Mouse (Mus musculus): ENCODE results near the gene Traf3ip2.

The Traf3ip2 gene

GRCm38 (mm10) chr10:39612633-39612988, at the start of gene Traf3ip2:
Traf3ip2 (plus strand) TSS chr10:39612934.
- no peak for DNase-seq

- no peak for DNase-seq
These were observed 49.0 kb upstream of the Traf3ip2 start for GRCm38 (mm10) chr10:39563552-39564223.

GRCm38 (mm10) chr10:39566901-39567300, 45.8 kb upstream of the Traf3ip2 start:
- DNase-seq: no peak

GRCm38 (mm10) chr10:39568991-39569390, 43.7 kb upstream of the Traf3ip2 start:
- DNase-seq: no peak

DNA sequence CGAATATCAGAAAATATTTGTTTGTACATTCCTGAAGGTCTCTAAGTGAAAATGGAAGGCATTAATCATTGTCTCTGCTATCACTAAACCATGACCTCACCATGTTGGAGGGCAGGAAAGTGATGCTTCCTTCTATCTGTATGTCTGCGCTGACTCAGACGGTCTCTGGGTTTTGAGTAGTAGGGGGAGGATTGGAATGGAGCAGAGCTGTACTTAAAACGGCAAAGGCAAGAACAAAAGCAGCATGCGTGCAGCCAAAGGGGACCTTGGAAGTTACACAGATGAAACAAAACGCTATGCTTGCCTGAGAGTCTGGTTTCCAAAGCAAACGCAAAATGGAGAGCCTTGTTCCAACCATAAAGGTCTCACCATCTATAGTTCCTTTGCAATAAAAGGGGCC, 41.7 kb upstream of the Traf3ip2 start:
- DNase-seq: no peak

DNA sequence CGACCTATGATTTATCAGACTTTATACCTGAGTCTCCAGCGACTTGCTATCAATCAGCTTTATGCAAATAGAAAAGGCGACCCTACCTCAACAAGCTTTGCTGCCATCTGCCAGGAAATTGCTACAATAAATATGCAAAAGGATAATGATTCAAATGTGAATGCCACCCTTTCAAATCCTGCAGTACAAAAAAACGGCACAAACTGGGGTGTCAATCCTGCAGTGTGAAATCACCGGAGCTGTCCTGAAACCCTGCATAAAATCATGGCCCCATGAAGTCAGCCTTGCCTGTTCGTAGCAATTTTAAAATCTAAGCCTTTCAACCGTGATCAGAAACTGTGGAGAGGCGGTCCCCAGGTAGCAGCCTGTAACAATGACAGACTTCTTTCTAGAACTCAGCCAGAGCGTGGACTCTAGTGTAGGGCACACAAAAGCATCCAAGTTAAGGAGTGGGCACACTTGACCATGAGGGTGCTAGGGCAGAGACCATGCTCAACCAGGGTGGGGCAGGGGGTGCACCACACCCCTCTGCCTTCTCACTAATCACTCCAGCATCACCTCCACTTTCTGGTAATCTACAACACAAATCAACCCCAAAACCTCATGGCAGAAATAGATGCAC, 40.6 kb upstream of the Traf3ip2 start:
- no peak for DNase-seq

GRCm38 (mm10) chr10:39572672-39573051, 40.1 kb upstream of the Traf3ip2 start:
- no peak for DNase-seq

- no peak for DNase-seq
These were observed 36.3 kb upstream of the Traf3ip2 start for GRCm38 (mm10) chr10:39576466-39576865.

DNA sequence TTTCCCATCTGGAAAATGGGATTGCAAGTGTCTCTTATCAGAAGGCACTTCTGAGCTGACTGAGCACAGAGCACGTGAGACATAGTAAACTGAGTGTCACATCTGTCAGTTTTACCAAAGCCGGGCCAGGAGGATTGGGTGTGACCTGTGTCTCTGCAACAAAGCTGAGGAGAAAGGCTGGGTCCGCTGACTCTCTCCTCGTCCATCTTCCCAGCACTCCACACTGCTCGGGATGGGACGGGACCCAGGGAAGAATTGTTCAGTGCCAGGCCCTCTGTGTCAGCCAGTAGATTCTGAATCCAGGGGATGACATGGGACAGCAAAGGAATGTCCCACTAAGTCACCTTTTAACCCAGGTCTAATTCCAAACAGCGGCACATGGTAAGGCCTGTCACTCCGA, 32.3 kb upstream of the Traf3ip2 start:
- peak in 1 of 2 experiments; percentile 11 for DNase-seq

DNA sequence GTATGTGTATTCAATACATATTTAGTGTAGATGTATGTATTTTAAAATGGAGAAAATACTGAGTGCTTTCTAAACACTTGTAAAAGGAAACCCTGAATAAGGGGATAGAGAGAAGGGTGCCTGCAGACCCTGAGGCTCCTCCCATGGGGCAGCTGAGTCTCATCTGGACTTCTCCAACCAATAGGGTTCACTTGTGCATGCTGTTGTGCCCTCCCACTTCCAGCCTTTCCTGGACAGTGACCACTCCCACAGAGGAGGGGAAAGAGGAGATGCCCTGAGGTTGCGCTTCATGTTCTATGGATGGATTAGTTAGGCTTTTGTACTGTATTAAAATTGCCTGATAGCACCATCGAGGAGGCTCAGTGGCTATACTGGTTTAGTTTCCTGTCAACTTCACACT, 30.3 kb upstream of the Traf3ip2 start:
- peak in 1 of 2 experiments; percentile 19 for DNase-seq

GRCm38 (mm10) chr10:39583718-39584117, 29.0 kb upstream of the Traf3ip2 start:
- DNase-seq: peak in 1 of 2 experiments; percentile 4

GRCm38 (mm10) chr10:39587290-39587925, 25.3 kb upstream of the Traf3ip2 start:
- DNase-seq: peak in 1 of 2 experiments; percentile 11

DNA sequence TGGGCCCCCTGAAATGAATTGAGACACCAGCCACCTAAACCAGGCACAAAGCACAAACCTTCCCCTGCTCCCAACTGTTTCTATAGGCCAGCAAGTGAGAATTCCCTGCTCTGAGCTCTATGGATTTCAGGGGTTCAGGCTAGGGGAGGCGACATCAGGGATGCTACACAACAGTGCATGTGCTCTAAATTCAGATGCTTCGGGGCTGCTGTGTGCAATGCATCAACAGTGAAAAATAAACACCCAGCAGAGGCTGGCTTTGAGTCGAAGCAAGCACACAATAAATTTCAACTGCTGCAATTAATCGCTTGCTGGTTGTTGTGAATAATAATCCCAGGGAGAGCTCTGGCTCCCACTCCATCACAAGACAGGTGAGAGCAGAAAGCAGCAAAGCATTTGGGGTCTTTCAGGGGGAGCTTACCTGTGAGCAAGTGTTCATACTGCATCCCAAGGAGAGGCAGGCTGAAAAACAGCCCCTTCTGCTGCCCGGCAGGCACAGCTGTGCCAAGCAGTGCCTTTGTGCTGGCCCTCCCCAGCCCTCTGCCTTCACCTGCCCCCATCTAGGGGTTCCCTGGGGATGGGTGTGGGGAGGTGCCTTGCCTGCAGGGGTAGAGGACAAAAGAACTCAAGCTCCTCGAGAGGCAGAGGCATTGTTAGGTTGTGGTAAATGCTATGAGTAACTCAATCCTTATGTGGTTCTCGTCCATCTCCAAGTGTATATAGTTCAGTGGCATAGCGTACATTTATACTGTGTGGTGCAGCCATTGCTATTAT, 24.6 kb upstream of the Traf3ip2 start:
- peak in 1 of 2 experiments; percentile 19 for DNase-seq

- peak in 1 of 2 experiments; percentile 42 for DNase-seq
These were observed 22.8 kb upstream of the Traf3ip2 start for GRCm38 (mm10) chr10:39589765-39590546.

DNA sequence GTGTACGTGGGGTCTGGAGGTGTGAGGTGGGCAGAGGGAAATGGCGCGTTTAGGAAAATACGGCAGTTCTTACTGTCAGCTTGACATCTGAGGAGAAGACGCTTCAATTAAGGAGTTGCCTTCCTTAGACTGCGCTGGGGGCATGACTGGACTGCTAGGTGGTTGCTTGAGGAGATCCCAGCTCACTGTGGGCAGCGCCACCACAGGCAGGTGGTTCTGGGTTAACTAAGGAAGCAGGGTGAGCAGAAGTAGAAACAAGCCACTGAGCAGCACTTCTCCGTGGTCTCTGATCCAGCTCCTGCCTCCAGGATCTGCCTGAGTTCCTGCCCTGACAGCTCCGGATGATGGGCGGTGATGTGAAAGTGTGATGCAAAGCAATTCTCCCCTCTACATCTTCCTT, 22.1 kb upstream of the Traf3ip2 start:
- DNase-seq: peak in 1 of 2 experiments; percentile 25

GRCm38 (mm10) chr10:39592501-39592900, 20.2 kb upstream of the Traf3ip2 start:
- no peak for DNase-seq

GRCm38 (mm10) chr10:39594716-39595115, 18.0 kb upstream of the Traf3ip2 start:
- peak in 1 of 2 experiments; percentile 1 for DNase-seq

GRCm38 (mm10) chr10:39595862-39596261, 16.9 kb upstream of the Traf3ip2 start:
- peak in 1 of 2 experiments; percentile 7 for DNase-seq

DNA sequence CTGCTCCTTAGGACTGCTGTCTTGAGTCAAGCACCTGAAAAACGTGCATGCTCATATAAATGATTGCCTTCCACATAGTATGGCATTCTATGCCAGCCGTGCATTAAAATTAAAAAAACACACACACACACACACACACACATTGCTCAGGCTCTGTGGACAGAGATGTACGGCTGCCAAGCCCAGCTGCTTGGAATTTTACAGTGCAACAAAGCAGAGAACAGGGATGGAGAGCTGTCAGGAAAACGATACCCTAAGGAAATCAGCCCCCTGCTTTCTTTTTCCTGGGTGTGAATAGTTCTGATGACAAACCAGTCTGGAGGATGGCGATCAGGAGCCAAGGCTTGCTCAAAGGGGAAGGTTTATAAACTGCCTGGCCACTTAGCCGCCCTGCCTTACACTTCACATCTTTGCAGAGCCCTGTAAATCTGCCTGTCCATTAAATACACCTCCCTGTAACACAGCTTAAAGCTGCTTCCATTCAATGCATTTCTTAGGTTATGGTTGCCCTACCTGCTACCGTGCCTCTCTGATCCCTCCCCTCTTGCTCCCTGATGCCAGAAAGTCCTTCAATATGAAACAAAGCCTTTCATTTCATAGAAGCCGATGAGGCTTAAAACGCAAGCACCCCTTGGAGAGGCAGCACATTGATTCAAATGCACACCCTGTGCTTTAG, 15.5 kb upstream of the Traf3ip2 start:
- DNase-seq: peak in 1 of 2 experiments; percentile 15

DNA sequence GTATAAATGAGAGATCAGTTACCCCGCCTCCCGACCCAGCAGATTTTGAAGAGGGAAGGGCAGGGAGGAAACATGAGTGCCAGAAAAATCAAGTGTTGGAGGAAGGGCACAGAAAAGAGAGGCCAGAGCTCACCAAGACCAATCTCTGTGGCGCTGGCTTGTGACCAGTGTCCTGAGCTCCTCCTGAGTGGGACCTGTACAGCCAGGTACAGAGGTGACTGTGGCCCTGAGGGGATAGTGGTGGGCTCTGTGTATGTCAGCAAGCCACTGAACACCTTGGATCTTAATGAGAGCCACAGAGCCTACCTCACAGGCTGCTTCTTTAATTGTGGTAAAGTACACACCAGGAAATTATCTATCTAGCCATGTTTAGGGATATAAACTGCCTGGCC, 14.9 kb upstream of the Traf3ip2 start:
- peak in 1 of 2 experiments; percentile 23 for DNase-seq

- DNase-seq: peak in 1 of 2 experiments; percentile 5
These were observed 13.1 kb upstream of the Traf3ip2 start for GRCm38 (mm10) chr10:39599601-39600000.

DNA sequence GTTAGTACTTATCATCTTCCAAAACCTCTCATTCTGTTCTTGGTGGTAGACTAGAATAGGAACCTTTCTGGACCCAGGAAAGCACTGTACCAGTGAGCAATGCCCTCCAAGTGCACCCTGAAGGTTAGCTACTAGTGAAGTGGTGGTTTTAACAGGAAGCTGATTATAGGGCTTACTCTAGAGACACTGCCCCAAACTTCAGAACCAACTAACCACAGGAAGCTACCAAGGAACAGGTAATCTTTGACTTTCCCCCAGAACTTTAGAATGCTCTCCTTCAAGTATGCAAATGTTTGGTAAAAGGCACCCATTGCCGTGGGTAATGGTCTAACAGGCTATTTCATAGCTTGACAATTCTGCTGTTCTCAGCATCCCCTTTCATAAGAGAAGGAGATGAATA, 12.6 kb upstream of the Traf3ip2 start:
- DNase-seq: peak in 1 of 2 experiments; percentile 2
